Mouse (Mus musculus) macrophage (primary cell): ENCODE measurements around the gene 1700023F06Rik. TPM values are rescaled to one million over a fixed set of nuclear protein-coding genes. Genes with fewer than 3 reads are reported as not detected.

ENCODE experiments used
- H3K27ac ChIP-seq: fragments of 350-480 bp; formaldehyde crosslinking; 2 replicates; pipeline ENCODE4 v1.9.0; 2021
- H3K36me3 ChIP-seq: fragments of 350-480 bp; formaldehyde crosslinking; 2 replicates; pipeline ENCODE4 v1.9.0; 2021; ENCODE audit errors: inconsistent target
- H3K4me3 ChIP-seq: fragments of 350-480 bp; formaldehyde crosslinking; 2 replicates; pipeline ENCODE4 v1.9.0; 2021; ENCODE audit errors: inconsistent target
- H3K79me2 ChIP-seq: fragments of 350-480 bp; formaldehyde crosslinking; 2 replicates; pipeline ENCODE4 v1.9.0; 2021; ENCODE audit errors: inconsistent target
- WGBS: methylation state at CpG from one replicate; pipeline ENCODE4 v1.1.7; 2026; ENCODE audit warnings: inconsistent platforms; ENCODE audit not compliant: missing documents; 5-methylcytosine and 5-hydroxymethylcytosine counted together
- polyA plus RNA-seq: library from polyadenylated mRNA; stranded (reverse); fragments of 250-400 nt; gene quantifications from 3 replicates; pipeline ENCODE4 v1.2.4, GENCODE M21; 2018; ENCODE audit warnings: inconsistent platforms

The 1700023F06Rik gene
- polyA plus RNA-seq, 1 experiment from 2014 or later, result not detected

DNA sequence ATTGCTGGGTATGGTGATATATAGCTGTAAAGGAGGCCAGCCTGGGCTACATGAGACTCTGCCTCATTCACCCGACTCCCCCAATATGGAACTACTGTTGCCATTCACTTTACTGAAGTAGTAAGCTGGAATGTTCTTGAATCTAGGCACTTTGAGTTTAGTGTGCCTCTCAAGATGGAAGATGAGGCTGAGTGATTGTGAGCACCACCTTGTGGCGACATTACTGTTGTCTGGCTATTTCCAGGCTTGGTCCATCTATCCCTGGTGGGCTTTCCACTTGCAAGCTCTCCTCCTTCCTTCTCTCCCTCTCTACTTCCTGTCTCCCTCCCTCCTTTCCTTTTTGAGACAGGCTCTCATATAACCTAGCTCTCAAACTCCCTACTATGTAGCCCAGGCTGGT, 23.5 kb downstream of the 1700023F06Rik start:
- Histone ChIP-seq H3K4me3 (no peak overlapping the region), H3K79me2 (peaks cover 31% of the 10 kb centered on the region), H3K36me3 (peaks cover 70% of the 10 kb centered on the region), H3K27ac (no peak overlapping the region)
- WGBS, result 70% methylated on average over 2 of the region's 2 CpGs

- peaks cover 61% of the 10 kb centered on the region for H3K79me2 ChIP-seq
- no peak overlapping the region for H3K4me3 ChIP-seq
- no peak overlapping the region for H3K27ac ChIP-seq
- WGBS, result 76% methylated on average over 3 of the region's 3 CpGs
- H3K36me3 ChIP-seq, result peaks cover 47% of the 10 kb centered on the region
These were observed 26.4 kb downstream of the 1700023F06Rik start for GRCm38 (mm10) chr11:103181911-103182310.

DNA sequence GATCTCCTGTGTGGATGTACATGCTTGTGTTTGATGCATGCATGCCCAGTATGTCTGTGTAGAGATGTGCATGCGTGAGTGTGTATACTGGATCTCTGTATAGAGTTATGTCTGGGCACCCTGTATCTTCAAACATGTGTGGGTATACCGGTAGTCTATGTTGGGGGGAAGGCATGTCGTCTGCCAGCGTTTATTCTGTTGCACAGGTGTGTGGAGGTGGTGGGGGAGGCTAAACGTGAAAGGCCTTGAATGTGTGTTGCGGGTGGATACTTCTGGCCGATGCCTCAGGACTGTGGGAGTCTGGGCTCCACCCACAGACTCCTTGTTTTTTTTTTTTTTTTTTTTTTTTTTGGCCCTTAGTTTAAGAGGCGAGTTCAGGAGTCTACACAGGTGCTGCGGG, 27.0 kb downstream of the 1700023F06Rik start:
- Histone ChIP-seq H3K4me3 (no peak overlapping the region), H3K27ac (no peak overlapping the region), H3K36me3 (peaks cover 42% of the 10 kb centered on the region), H3K79me2 (peaks cover 67% of the 10 kb centered on the region)
- WGBS, result 91% methylated on average over 9 of the region's 9 CpGs

DNA sequence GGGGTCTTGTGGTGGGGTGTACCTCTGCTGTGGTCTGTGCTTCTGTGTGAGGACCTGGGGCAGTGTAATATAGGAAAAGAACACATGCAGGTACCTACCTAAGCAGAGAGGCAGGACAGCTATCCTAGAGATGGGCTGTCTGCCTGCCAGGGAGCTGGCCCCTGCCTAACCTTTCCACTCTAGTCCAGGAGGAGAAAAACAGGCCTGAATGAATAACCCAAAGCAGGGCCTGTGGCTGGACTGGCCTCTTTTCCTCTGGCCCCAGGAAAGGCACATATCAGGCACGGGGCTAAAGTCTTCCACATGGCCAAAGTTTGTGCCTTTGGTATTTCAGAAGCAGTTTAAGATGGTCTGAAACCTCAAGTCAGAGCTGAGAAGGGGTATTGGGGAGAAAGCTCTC, 27.9 kb downstream of the 1700023F06Rik start:
- 94% methylated on average over 1 of the region's 1 CpGs for WGBS
- H3K36me3 ChIP-seq, result peaks cover 32% of the 10 kb centered on the region
- H3K79me2 ChIP-seq, result peaks cover 76% of the 10 kb centered on the region
- H3K27ac ChIP-seq, result no peak overlapping the region
- no peak overlapping the region for H3K4me3 ChIP-seq

GRCm38 (mm10) chr11:103178748-103179147, 29.6 kb downstream of the 1700023F06Rik start:
- peaks cover 93% of the 10 kb centered on the region for H3K79me2 ChIP-seq
- no peak overlapping the region for H3K4me3 ChIP-seq
- H3K36me3 ChIP-seq, result peaks cover 29% of the 10 kb centered on the region
- peak overlapping the region; percentile 77 for H3K27ac ChIP-seq
- WGBS, result 89% methylated on average over 8 of the region's 8 CpGs

DNA sequence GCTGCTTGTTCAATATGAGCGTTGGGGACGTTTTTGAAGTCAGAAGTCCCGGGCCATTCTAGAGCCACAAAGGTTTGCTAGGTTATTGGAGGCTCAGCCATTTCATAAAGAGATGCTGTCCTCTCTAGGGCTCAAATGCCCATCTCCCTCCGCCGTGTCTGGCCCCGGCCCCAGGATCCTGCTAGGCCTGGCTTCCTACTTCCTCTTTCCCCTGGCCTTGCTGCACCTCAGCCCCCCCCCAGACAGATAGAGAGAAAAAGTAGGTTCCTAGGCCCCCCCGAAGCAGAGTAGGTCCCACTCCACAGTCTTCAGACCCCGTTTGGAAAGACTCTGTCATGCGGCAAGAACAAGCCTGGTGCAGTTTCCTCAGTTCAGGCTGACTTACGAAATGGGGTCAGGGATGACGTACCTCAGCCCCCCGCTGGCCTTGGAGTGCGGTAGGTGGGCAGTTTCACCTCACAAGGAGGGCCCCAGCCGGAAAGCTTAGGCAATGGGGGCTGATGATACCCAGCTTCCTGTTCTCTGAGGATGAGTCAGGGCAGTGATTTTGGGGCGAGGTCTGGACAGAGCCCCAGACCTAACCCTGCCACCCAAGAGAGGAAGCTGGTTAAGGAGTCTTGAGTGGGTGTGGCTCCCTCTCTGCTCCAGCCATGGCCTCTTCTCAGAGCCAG, 30.4 kb downstream of the 1700023F06Rik start:
- Histone ChIP-seq H3K27ac (peak overlapping the region; percentile 77), H3K4me3 (peak overlapping the region; percentile 9; the same call in 1 of the 2 replicates), H3K79me2 (peaks cover 100% of the 10 kb centered on the region), H3K36me3 (peaks cover 27% of the 10 kb centered on the region)
- 2% methylated on average over 13 of the region's 15 CpGs for WGBS

DNA sequence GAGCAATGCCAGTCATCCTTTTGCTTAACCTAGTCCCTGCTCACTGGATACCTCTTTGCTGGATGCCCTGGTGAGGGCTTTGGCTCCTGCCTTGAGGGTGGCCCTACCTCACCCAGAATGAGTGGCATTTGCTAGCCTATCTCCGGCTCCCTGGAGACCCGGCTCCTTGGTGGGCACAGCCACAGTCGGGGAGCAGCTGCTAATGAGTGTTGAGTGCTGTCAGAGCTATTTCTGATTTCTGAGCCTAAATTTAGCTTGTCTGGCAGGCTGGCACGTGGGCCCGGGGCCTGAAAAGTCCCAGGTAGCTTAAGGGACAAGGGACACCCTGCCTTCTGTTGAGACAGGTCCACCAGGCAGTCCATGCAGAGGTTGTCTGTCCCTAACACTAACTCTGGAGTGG, 31.1 kb downstream of the 1700023F06Rik start:
- peaks cover 100% of the 10 kb centered on the region for H3K79me2 ChIP-seq
- WGBS, result 45% methylated on average over 5 of the region's 5 CpGs
- peaks cover 20% of the 10 kb centered on the region; the same call in 1 of the 2 replicates for H3K36me3 ChIP-seq
- H3K4me3 ChIP-seq, result peak overlapping the region; percentile 9; the same call in 1 of the 2 replicates
- peak overlapping the region; percentile 77 for H3K27ac ChIP-seq

DNA sequence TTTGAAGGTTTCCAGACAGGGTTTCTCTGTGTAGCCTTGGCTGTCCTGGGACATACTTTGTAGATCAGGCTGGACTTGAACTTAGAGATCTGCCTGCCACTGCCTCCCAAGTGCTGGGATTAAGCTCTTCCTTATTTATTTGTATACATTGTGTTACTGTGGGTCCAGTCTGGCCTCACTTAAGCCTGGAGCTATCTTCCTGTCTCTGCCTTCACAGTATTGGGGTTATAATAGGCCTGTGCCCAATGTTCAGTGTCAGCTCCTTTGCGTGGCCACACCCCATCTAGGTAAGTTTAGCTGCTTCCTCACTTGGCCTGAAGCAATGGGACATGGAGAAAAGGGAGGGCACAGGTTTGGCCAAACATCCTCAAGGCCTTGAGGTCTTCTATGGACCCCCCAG, 31.8 kb downstream of the 1700023F06Rik start:
- 88% methylated on average over 1 of the region's 1 CpGs for WGBS
- no peak overlapping the region for H3K4me3 ChIP-seq
- peaks cover 14% of the 10 kb centered on the region; the same call in 1 of the 2 replicates for H3K36me3 ChIP-seq
- H3K79me2 ChIP-seq, result peaks cover 100% of the 10 kb centered on the region
- peak overlapping the region; percentile 77 for H3K27ac ChIP-seq

DNA sequence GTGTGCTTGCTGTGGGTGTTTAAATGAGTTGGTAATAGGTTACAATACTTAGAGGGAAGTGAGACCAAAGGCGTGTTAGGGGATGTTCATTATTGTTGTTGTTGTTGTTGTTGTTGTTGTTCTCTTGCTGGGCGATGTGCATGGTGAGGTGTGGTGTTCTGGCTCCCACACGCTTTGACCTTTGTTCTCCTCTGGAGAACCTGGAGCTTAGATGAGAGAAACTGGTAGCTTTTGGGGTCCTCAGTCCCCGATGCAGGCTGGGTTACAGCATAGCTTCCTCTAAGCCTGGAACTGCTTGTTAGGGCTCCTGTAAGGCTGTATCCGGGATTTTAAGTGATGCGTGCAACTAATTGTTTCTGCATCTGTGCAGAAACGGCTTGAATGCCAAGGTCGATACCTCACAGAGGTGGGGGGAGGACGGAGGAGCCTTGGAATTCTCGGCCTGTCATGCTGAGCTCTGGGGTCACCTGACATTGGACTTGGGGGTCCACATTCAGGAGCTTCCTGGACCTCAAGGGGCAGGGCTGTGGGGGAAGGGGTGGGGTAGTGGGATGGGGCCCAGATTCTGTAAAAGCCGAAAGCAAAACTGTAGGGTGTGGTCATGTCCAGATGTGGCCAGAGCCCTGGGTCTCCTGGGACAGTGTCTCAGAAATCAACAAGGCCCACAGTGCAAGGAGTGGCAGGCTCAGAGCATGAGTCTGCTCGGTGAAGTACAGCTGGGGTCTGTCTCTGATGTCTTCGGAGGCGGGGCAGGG, 32.5 kb downstream of the 1700023F06Rik start:
- H3K79me2 ChIP-seq, result peaks cover 97% of the 10 kb centered on the region
- H3K4me3 ChIP-seq, result no peak overlapping the region
- H3K27ac ChIP-seq, result peak overlapping the region; percentile 77
- WGBS, result 37% methylated on average over 14 of the region's 14 CpGs
- peaks cover 10% of the 10 kb centered on the region; the same call in 1 of the 2 replicates for H3K36me3 ChIP-seq

GRCm38 (mm10) chr11:103174891-103175391, 33.4 kb downstream of the 1700023F06Rik start:
- Histone ChIP-seq H3K36me3 (peaks cover under 1% of the 10 kb centered on the region; the same call in 1 of the 2 replicates), H3K4me3 (peak overlapping the region; percentile 1; the same call in 1 of the 2 replicates), H3K79me2 (peaks cover 88% of the 10 kb centered on the region), H3K27ac (peak overlapping the region; percentile 77)
- WGBS, result 6% methylated on average over 7 of the region's 8 CpGs

DNA sequence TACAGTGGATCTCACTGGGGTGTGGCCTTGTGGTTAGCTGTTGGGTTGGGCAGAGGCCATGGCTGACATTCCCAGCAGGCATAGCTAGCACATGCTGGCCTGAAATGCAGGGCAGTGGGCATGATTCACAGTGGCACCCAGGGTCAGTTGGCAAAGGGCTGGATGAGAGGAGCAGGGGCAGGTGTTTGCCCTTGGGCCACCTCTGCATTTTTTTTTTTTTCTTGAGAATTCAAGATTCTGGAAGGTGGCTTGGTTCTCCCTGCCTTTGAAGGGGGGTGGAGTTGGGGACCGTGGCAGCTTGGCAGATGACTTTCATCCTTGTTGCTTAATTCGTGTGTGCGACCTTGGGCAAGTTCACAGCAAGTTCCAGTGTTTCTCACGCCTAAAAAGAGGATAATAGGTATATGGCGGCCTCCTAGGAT, 33.9 kb downstream of the 1700023F06Rik start:
- peak overlapping the region; percentile 77 for H3K27ac ChIP-seq
- WGBS, result 21% methylated on average over 5 of the region's 5 CpGs
- H3K79me2 ChIP-seq, result peaks cover 82% of the 10 kb centered on the region
- no peaks in the 10 kb centered on the region for H3K36me3 ChIP-seq
- no peak overlapping the region; the same call in 1 of the 2 replicates for H3K4me3 ChIP-seq

DNA sequence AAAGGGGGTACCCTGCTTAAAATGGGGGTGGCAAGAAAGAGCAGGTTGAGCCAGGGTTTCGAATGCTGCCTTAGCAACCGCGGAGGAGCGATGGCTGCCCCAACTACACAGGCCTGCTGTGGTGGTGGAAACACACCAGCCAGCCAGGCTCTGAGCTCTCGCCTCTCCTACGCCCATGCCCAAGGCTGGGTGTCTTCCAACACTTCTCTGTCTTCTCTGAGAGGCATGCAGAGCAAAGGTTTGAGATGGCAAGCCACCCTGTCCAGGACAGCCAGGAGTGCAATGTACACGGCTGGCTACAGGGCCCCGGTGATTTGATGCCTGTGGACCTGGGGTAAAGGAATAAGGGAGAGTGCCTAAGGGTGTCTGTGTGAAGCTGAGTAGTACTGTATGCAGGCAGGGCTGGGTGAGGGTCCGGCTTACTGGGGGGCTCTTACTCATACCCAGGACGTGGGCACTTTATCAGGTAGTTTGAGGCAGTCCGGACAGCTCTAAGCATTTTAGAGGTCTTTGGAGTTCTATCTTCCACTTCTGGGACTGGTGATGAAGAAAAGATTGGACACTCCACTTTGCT, 34.5 kb downstream of the 1700023F06Rik start:
- Histone ChIP-seq H3K27ac (peak overlapping the region; percentile 77), H3K36me3 (no peaks in the 10 kb centered on the region), H3K79me2 (peaks cover 77% of the 10 kb centered on the region), H3K4me3 (no peak overlapping the region)
- WGBS, result 55% methylated on average over 11 of the region's 11 CpGs

DNA sequence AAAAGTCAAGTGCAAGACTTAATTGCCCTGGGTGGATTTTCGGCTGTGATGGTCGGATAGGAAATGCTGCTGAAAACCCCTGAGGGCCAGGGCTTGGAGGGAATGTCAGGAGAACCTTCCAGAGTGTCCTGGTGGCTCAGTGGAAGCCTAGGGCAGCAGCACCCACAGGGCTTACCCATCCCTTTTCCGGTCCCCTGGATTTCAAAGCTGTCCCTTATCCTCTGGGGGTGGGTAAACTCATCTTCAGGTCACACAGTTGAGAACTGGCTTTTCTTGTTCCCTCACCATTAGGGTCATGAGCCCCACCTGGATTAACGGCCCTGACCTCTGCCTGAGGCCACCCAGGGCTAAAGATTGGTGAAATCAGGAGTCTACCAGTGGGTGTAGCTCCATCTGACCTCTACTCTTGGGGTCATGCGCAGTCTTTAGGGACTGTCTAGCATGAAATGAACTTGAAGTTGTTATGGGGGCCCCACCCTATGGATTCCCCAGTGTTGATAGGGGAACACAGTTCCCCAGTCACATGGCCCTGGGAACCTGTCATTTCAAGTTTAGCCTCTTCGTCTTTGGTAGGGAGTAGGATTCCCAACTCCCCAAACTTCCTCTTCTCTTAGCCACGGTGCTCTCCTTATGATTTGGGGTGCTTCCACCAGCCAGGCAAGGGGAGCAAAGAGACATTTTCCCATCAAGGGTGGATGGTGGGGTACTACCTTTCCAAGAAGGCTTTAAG, 35.2 kb downstream of the 1700023F06Rik start:
- H3K27ac ChIP-seq, result peak overlapping the region; percentile 77
- WGBS, result 56% methylated on average over 7 of the region's 7 CpGs
- H3K4me3 ChIP-seq, result peak overlapping the region; percentile 68
- H3K79me2 ChIP-seq, result peaks cover 70% of the 10 kb centered on the region
- H3K36me3 ChIP-seq, result no peaks in the 10 kb centered on the region

- Histone ChIP-seq H3K4me3 (peak overlapping the region; percentile 68), H3K79me2 (peaks cover 63% of the 10 kb centered on the region), H3K27ac (peak overlapping the region; percentile 77), H3K36me3 (no peaks in the 10 kb centered on the region)
- 12% methylated on average over 6 of the region's 6 CpGs for WGBS
These were observed 35.8 kb downstream of the 1700023F06Rik start for GRCm38 (mm10) chr11:103172392-103173040.
